In genomic region chr7:122367303-122368007, GRCm38 (mm10) we compare ENCODE assay signal across 26 mouse cellular contexts.
A peak's percentile ranks its signal among the peaks of the same experiment; 100 is the strongest.
DNase-seq lines count a peak whose midpoint lies in the region; ATAC-seq lines count a peak whose summit lies in the region.
"Had no signal": no experiment of that assay in that cellular context is flagged by ENCODE, and none has a peak within 500 bp of the region (broad histone marks: within the 10 kb centered on the region; RNA-seq: fewer than 3 reads in every experiment).

No protein-coding gene starts in this region.

- no peak for ATAC-seq in hindbrain, embryonic 14.5 days (ENCODE audit: low FRiP score)
- ATAC-seq: forebrain, postnatal 0 days; liver, embryonic 12.5 days; liver, postnatal 0 days; Patski had no signal

- 89% methylated on average over 7 of the region's 7 CpGs for WGBS in hindbrain, embryonic 14.5 days

- no peak overlapping the region for H3K9ac ChIP-seq in hindbrain, embryonic 14.5 days
- H3K9ac ChIP-seq: forebrain, embryonic 12.5 days; forebrain, postnatal 0 days; heart, embryonic 13.5 days; kidney, embryonic 15.5 days; liver, embryonic 12.5 days; liver, postnatal 0 days; midbrain, embryonic 13.5 days; stomach, embryonic 15.5 days had no signal

- H3K27me3 ChIP-seq in hindbrain, embryonic 14.5 days (ENCODE audit: control insufficient read depth, insufficient read depth, low read length): no peaks in the 10 kb centered on the region
- H3K27me3 ChIP-seq: heart, embryonic 13.5 days; kidney, embryonic 15.5 days; liver, embryonic 12.5 days; midbrain, embryonic 13.5 days; Patski; stomach, embryonic 15.5 days had no signal

- peak; percentile 46 for DNase-seq in left cerebral cortex, adult 11 months (ENCODE audit: low spot score)
- no peak for DNase-seq in left cerebral cortex, postnatal 36 days (ENCODE audit: low spot score in 2 of 2)
- peak; percentile 86 for DNase-seq in brain, adult 2 months (ENCODE audit: low read depth, low spot score)
- peak; percentile 39 for DNase-seq in left cerebral cortex, postnatal 4 days
- no peak for DNase-seq in ovary, postnatal 10 days (ENCODE audit: low spot score)
- DNase-seq in hindbrain, embryonic 14.5 days (ENCODE audit: low spot score): no peak
- DNase-seq: adrenal gland, postnatal 14 days; B cell, adult 2 months; cerebellum, adult 11-12 months; forebrain, postnatal 0 days; gastrocnemius, postnatal 25 days; heart, adult 2 months; heart, postnatal 10 days; kidney, adult 18-20 months; kidney, postnatal 25 days; liver, postnatal 0 days; lung, postnatal 36 days had no signal

- no peak overlapping the region for H3K4me2 ChIP-seq in hindbrain, embryonic 14.5 days (replicated peaks)
- H3K4me2 ChIP-seq: forebrain, embryonic 12.5 days; heart, embryonic 13.5 days; kidney, embryonic 15.5 days; liver, embryonic 12.5 days; midbrain, embryonic 13.5 days; stomach, embryonic 15.5 days had no signal

- H3K27ac ChIP-seq in hindbrain, embryonic 14.5 days: no peak overlapping the region
- H3K27ac ChIP-seq: forebrain, embryonic 12.5 days; heart, adult 2 months; heart, embryonic 13.5 days; kidney, embryonic 15.5 days; liver, embryonic 12.5 days; midbrain, embryonic 13.5 days; stomach, embryonic 15.5 days had no signal

- H3K36me3 ChIP-seq in hindbrain, embryonic 14.5 days (replicated peaks; ENCODE audit: control insufficient read depth, insufficient read depth): no peaks in the 10 kb centered on the region
- H3K36me3 ChIP-seq: forebrain, embryonic 12.5 days; G1E; heart, embryonic 13.5 days; kidney, embryonic 15.5 days; liver, embryonic 12.5 days; midbrain, embryonic 13.5 days; stomach, embryonic 15.5 days had no signal

- H3K4me3 ChIP-seq in hindbrain, embryonic 14.5 days (replicated peaks; ENCODE audit: low read length): no peak overlapping the region
- H3K4me3 ChIP-seq: erythroblast, embryonic 14.5 days; forebrain, embryonic 12.5 days; heart, adult 2 months; heart, embryonic 13.5 days; kidney, embryonic 15.5 days; liver, embryonic 12.5 days; midbrain, embryonic 13.5 days; stomach, embryonic 15.5 days had no signal

- H3K9me3 ChIP-seq in hindbrain, embryonic 14.5 days (ENCODE audit: control insufficient read depth, low read length): no peaks in the 10 kb centered on the region
- H3K9me3 ChIP-seq: forebrain, embryonic 12.5 days; heart, embryonic 13.5 days; kidney, embryonic 15.5 days; liver, embryonic 12.5 days; midbrain, embryonic 13.5 days; stomach, embryonic 15.5 days had no signal

- no peaks in the 10 kb centered on the region for H3K4me1 ChIP-seq in hindbrain, embryonic 14.5 days (replicated peaks; ENCODE audit: control insufficient read depth, insufficient read depth, low read length)
- H3K4me1 ChIP-seq: forebrain, embryonic 12.5 days; heart, embryonic 13.5 days; kidney, embryonic 15.5 days; liver, embryonic 12.5 days; midbrain, embryonic 13.5 days; stomach, embryonic 15.5 days had no signal

- intact Hi-C loops in left cerebral cortex, postnatal 36 days (cut with DNase I): no loop called here
- intact Hi-C loops in left cerebral cortex, postnatal 4 days (cut with DNase I): no loop called here

Comparison
In these comparisons a context has a peak if more than half of its experiments do, and no peak if none do; other contexts are left out.
1. DNase-seq: peak in left cerebral cortex, adult 11 months (single experiment), brain, adult 2 months (single experiment) and left cerebral cortex, postnatal 4 days (single experiment); none in left cerebral cortex, postnatal 36 days (0 of 2), ovary, postnatal 10 days (single experiment) and hindbrain, embryonic 14.5 days (single experiment).